Mouse (Mus musculus) bone marrow macrophage, adult 2 months (primary cell): ENCODE measurements around the gene Gm20388.

Source experiments
- CTCF ChIP-seq: IDR thresholded peaks from 2 replicates; pipeline ENCODE4 v1.5.1; 2012; ENCODE audit warnings: low read depth, mild to moderate bottlenecking, low read length, moderate library complexity
- POLR2A ChIP-seq: IDR thresholded peaks from 2 replicates; pipeline ENCODE4 v1.6.1; 2012; ENCODE audit warnings: mild to moderate bottlenecking, low read depth, low read length, borderline replicate concordance

- TF ChIP-seq POLR2A (no peak), CTCF (no peak)
Observed at GRCm38 (mm10) chr8:123250940-123251339, 3340.3 kb downstream of the Gm20388 start.
